8 mouse cellular contexts compared by ENCODE assay signal in genomic region chr12:12840661-12841384, GRCm38 (mm10).
DNase-seq lines count a peak whose midpoint lies in the region; ATAC-seq and TF ChIP-seq lines count a peak whose summit lies in the region.

No protein-coding gene starts in this region.

- H3K27me3 ChIP-seq in heart, embryonic 14.5 days (ENCODE audit: control insufficient read depth, insufficient read depth, low read length), result no peaks in the 10 kb centered on the region
- no peaks in the 10 kb centered on the region for H3K27me3 ChIP-seq in heart, adult 2 months (ENCODE audit: control insufficient read depth, insufficient read depth, low read length)
- H3K27me3 ChIP-seq in hindbrain, embryonic 15.5 days, result no peaks in the 10 kb centered on the region
- H3K27me3 ChIP-seq in midbrain, embryonic 16.5 days (ENCODE audit: control insufficient read depth, insufficient read depth, low read depth, low read length), result no peaks in the 10 kb centered on the region

- TF ChIP-seq EP300 in heart, adult 2 months (IDR thresholded peaks at IDR 0.05; ENCODE audit: insufficient read depth, low read depth, low read length), result no peak

- H3K4me1 ChIP-seq in heart, embryonic 14.5 days (ENCODE audit: control insufficient read depth in 2 of 2, insufficient read depth in 2 of 2, low read length in 2 of 2), result peaks cover 7 to 8% of the 10 kb centered on the region in 2 experiments
- no peaks in the 10 kb centered on the region for H3K4me1 ChIP-seq in heart, adult 2 months (ENCODE audit: control insufficient read depth, insufficient read depth, low read length)
- H3K4me1 ChIP-seq in hindbrain, embryonic 15.5 days (replicated peaks), result peaks cover 19% of the 10 kb centered on the region
- H3K4me1 ChIP-seq in midbrain, embryonic 16.5 days (ENCODE audit: control insufficient read depth, insufficient read depth, low read length), result peaks cover 2% of the 10 kb centered on the region; the same call in 1 of the 2 replicates

- peak overlapping the region; percentile 63 for H3K4me2 ChIP-seq in heart, embryonic 14.5 days (ENCODE audit: low read length)
- peak overlapping the region; percentile 33 for H3K4me2 ChIP-seq in hindbrain, embryonic 15.5 days
- H3K4me2 ChIP-seq in midbrain, embryonic 16.5 days (ENCODE audit: low read length), result peak overlapping the region; percentile 17; the same call in 1 of the 2 replicates

- intact Hi-C loops in heart, adult 2 months (cut with DNase I), result no loop called here
- intact Hi-C loops in gastrocnemius, adult 2 months (cut with DNase I), result no loop called here

- TF ChIP-seq POLR2A in heart, adult 2 months (IDR thresholded peaks at IDR 0.05; ENCODE audit: insufficient read depth, low read depth, low read length), result no peak

- no peaks in the 10 kb centered on the region for H3K9me3 ChIP-seq in heart, embryonic 14.5 days (ENCODE audit: control insufficient read depth, low read length)
- H3K9me3 ChIP-seq in hindbrain, embryonic 15.5 days, result no peaks in the 10 kb centered on the region
- no peaks in the 10 kb centered on the region for H3K9me3 ChIP-seq in midbrain, embryonic 16.5 days (replicated peaks; ENCODE audit: control insufficient read depth, low read length, poor library complexity, severe bottlenecking)

- peak overlapping the region; percentile 19 to 21 for H3K4me3 ChIP-seq in heart, embryonic 14.5 days (ENCODE audit: control insufficient read depth in 1 of 2, insufficient read depth in 1 of 2, low read depth in 1 of 2, low read length in 2 of 2)
- no peak overlapping the region for H3K4me3 ChIP-seq in heart, adult 2 months
- no peak overlapping the region for H3K4me3 ChIP-seq in hindbrain, embryonic 15.5 days
- no peak overlapping the region for H3K4me3 ChIP-seq in midbrain, embryonic 16.5 days (ENCODE audit: low read depth, low read length)
- H3K4me3 ChIP-seq in gastrocnemius, adult 2 months, result no peak overlapping the region

- DNase-seq in heart, adult 2 months, result no peak
- DNase-seq in embryo, embryonic 10.5 days (ENCODE audit: low spot score), result peak; percentile 73
- DNase-seq in layer of hippocampus, adult 11-12 months (ENCODE audit: low spot score), result no peak
- DNase-seq in gastrocnemius, adult 2 months, result no peak
- DNase-seq in cerebellum, postnatal 4 days (ENCODE audit: low spot score in 2 of 2), result no peak

- H3K36me3 ChIP-seq in heart, embryonic 14.5 days (ENCODE audit: control insufficient read depth, insufficient read depth, low read length), result no peaks in the 10 kb centered on the region
- H3K36me3 ChIP-seq in heart, adult 2 months (ENCODE audit: control insufficient read depth, insufficient read depth, low read length), result no peaks in the 10 kb centered on the region
- H3K36me3 ChIP-seq in hindbrain, embryonic 15.5 days, result no peaks in the 10 kb centered on the region
- H3K36me3 ChIP-seq in midbrain, embryonic 16.5 days (ENCODE audit: control insufficient read depth, insufficient read depth, low read length), result no peaks in the 10 kb centered on the region

- no peaks in the 10 kb centered on the region for H3K79me2 ChIP-seq in heart, adult 2 months (replicated peaks; ENCODE audit: control insufficient read depth, insufficient read depth, low read length)

- H3K27ac ChIP-seq in heart, embryonic 14.5 days (replicated peaks in 1 of 2; ENCODE audit: control insufficient read depth in 1 of 2, insufficient read depth in 1 of 2, low read depth in 2 of 2, low read length in 2 of 2), result peak overlapping the region in 1 of 2 experiments; percentile 64; a peak in 2 of 4 replicates
- H3K27ac ChIP-seq in heart, adult 2 months, result no peak overlapping the region
- H3K27ac ChIP-seq in hindbrain, embryonic 15.5 days (replicated peaks), result no peak overlapping the region
- no peak overlapping the region for H3K27ac ChIP-seq in midbrain, embryonic 16.5 days (ENCODE audit: low read length)
- no peak overlapping the region for H3K27ac ChIP-seq in gastrocnemius, adult 2 months

- peak overlapping the region; percentile 36; the same call in 1 of the 2 replicates for H3K9ac ChIP-seq in heart, embryonic 14.5 days (ENCODE audit: low read length)
- H3K9ac ChIP-seq in heart, adult 2 months (ENCODE audit: low read depth, low read length), result no peak overlapping the region
- no peak overlapping the region for H3K9ac ChIP-seq in hindbrain, embryonic 15.5 days
- no peak overlapping the region for H3K9ac ChIP-seq in midbrain, embryonic 16.5 days (ENCODE audit: low read depth, low read length)

- 34% methylated on average over 17 of the region's 17 CpGs for WGBS in heart, embryonic 14.5 days
- 42% methylated on average over 17 of the region's 17 CpGs for WGBS in heart, adult 2 months
- 21% methylated on average over 17 of the region's 17 CpGs for WGBS in hindbrain, embryonic 15.5 days
- WGBS in midbrain, embryonic 16.5 days, result 30% methylated on average over 17 of the region's 17 CpGs

- ATAC-seq in heart, embryonic 14.5 days (ENCODE audit: insufficient number of reproducible peaks, insufficient read depth, low FRiP score, low read depth), result peak; percentile 61; the same call in 1 of the 2 replicates
- ATAC-seq in hindbrain, embryonic 15.5 days (ENCODE audit: low FRiP score, low read depth), result peak; percentile 61; the same call in 1 of the 2 replicates
- peak; percentile 3; the same call in 1 of the 2 replicates for ATAC-seq in midbrain, embryonic 16.5 days

- no peak for TF ChIP-seq CTCF in heart, adult 2 months (IDR thresholded peaks at IDR 0.05)
- TF ChIP-seq CTCF in gastrocnemius, adult 2 months (IDR thresholded peaks at IDR 0.05), result no peak

Comparison
In these comparisons a context has a peak if more than half of its experiments do, and no peak if none do; other contexts are left out.
1. H3K4me3 ChIP-seq: peak in heart, embryonic 14.5 days (2 of 2); none in heart, adult 2 months (single experiment), hindbrain, embryonic 15.5 days (single experiment), midbrain, embryonic 16.5 days (single experiment) and gastrocnemius, adult 2 months (single experiment).
2. ATAC-seq: peak in every context shown above with its lines; median percentile 61 in heart, embryonic 14.5 days; 61 in hindbrain, embryonic 15.5 days; 3 in midbrain, embryonic 16.5 days.
3. Peak in every context shown above with its lines, with median percentiles within 50 percentile points of each other: H3K4me2 ChIP-seq.